Mouse (Mus musculus) brain, embryonic 14.5 days (tissue): ENCODE data around the gene Atp6v0e2.

Experiments used
- CTCF ChIP-seq: fragments of 200-500 bp; IDR thresholded peaks from 2 replicates; pipeline ENCODE4 v1.5.1; 2012; ENCODE audit warnings: inconsistent platforms, mild to moderate bottlenecking, moderate library complexity, borderline replicate concordance; ENCODE audit not compliant: insufficient read depth, insufficient read length; ENCODE audit errors: extremely low read depth
- POLR2A ChIP-seq: fragments of 200-500 bp; IDR thresholded peaks from 2 replicates; pipeline ENCODE4 v1.6.1; 2012; ENCODE audit warnings: mild to moderate bottlenecking, inconsistent platforms, borderline replicate concordance; ENCODE audit not compliant: poor library complexity, insufficient read depth, insufficient read length, severe bottlenecking; ENCODE audit errors: extremely low read depth

DNA sequence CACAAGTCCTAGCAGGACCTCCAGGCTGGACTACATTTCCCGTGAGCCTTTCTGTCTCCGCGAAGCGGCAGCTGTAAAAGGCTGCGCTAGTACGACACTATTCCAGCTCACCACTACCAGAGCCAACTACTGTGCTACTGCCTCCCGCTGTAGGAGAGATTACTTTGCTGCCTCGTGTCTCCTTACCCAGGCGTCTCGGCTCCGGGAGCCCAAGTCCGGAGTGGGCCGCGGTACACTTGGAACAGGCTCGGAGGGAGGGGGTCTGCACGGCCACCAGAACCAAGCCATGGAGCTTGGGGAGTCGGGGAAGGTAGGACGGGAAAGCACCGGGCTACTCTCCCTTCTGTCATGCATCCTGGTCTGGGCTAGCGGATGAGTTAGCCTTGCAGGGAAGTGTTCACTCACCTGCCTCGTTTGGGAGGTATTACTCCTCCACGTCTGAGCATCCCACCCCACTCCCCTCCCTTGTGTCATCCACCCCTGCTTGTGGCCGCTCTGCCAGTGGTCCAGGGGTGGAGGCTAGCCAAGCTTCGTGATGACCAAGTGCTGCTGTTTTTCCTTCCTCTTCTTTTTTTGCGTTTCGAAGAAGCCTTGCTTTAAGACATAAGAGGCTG lies 33.1 kb upstream of the Atp6v0e2 start:
- TF ChIP-seq POLR2A (peak; percentile 53; the same call in 1 of the 2 replicates), CTCF (peak; percentile 19; the same call in 1 of the 2 replicates)
